Mouse (Mus musculus): ENCODE measurements around the gene Tapbp. TPM values are rescaled to one million over a fixed set of nuclear protein-coding genes. Genes with fewer than 3 reads are reported as not detected.

The Tapbp gene
- polyA plus RNA-seq, 1 experiment from 2014 or later, result 20.6 TPM

GRCm38 (mm10) chr17:33925406-33926116 lies 9.9 kb downstream of the Tapbp start:
- DNase-seq, result no peak
- no peak overlapping the region for H3K9ac ChIP-seq (replicated peaks; ENCODE audit: low read length)
- H3K4me1 ChIP-seq (ENCODE audit: control insufficient read depth, insufficient read depth, low read length), result peaks cover 7% of the 10 kb centered on the region; the same call in 1 of the 2 replicates
- no peak overlapping the region for H3K4me3 ChIP-seq (replicated peaks; ENCODE audit: low read depth, low read length)
- peaks cover 16% of the 10 kb centered on the region for H3K36me3 ChIP-seq (ENCODE audit: control insufficient read depth, insufficient read depth, low read length)
- WGBS, result 84% methylated on average over 20 of the region's 21 CpGs
- no peak overlapping the region for H3K4me2 ChIP-seq (ENCODE audit: low read length)
- ATAC-seq (ENCODE audit: low FRiP score, low TSS enrichment), result no peak
- no peak overlapping the region for H3K27ac ChIP-seq (replicated peaks; ENCODE audit: low read depth, low read length)
- H3K27me3 ChIP-seq (ENCODE audit: control insufficient read depth, insufficient read depth, low read length), result no peaks in the 10 kb centered on the region
- no peaks in the 10 kb centered on the region for H3K9me3 ChIP-seq (ENCODE audit: control insufficient read depth, low read length)

DNA sequence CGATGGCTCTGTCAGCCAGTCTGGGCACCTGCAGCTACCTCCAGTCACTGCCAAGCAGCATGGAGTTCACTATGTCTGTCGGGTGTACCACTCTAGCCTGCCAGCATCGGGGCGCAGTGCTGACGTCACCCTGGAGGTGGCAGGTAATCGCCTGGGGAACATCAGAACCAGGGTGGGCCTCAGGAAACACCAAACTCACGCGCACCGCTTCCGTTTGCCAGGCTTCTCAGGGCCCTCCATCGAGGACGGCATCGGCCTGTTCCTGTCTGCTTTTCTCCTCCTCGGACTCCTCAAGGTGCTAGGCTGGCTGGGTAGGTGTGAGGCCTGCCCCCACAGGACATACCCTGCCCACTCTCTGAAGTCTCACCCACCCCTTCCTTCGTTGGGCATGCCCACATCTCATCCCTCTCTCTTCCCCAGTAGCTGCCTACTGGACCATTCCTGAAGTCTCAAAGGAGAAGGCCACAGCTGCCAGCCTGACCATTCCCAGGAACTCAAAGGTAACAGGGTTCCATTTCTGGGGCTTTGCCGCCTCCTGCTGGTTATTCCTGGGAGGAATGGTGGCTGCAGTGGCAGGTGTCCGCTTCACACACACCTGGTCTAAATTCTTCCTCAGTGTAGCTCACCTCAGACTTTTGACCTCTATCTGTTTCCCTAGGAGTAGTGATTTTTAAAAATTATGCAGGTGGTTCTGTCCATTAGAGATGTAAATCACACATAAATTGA lies 10.7 kb downstream of the Tapbp start:
- ATAC-seq (ENCODE audit: low FRiP score, low TSS enrichment) (no peak), DNase-seq (no peak)
- Histone ChIP-seq H3K4me2 (ENCODE audit: low read length) (no peak overlapping the region), H3K36me3 (ENCODE audit: control insufficient read depth, insufficient read depth, low read length) (peaks cover 16% of the 10 kb centered on the region), H3K4me3 (replicated peaks; ENCODE audit: low read depth, low read length) (no peak overlapping the region), H3K27me3 (ENCODE audit: control insufficient read depth, insufficient read depth, low read length) (no peaks in the 10 kb centered on the region), H3K9ac (replicated peaks; ENCODE audit: low read length) (no peak overlapping the region), H3K9me3 (ENCODE audit: control insufficient read depth, low read length) (no peaks in the 10 kb centered on the region), H3K4me1 (ENCODE audit: control insufficient read depth, insufficient read depth, low read length) (peaks cover 15% of the 10 kb centered on the region), H3K27ac (replicated peaks; ENCODE audit: low read depth, low read length) (no peak overlapping the region)
- WGBS, result 77% methylated on average over 17 of the region's 17 CpGs

DNA sequence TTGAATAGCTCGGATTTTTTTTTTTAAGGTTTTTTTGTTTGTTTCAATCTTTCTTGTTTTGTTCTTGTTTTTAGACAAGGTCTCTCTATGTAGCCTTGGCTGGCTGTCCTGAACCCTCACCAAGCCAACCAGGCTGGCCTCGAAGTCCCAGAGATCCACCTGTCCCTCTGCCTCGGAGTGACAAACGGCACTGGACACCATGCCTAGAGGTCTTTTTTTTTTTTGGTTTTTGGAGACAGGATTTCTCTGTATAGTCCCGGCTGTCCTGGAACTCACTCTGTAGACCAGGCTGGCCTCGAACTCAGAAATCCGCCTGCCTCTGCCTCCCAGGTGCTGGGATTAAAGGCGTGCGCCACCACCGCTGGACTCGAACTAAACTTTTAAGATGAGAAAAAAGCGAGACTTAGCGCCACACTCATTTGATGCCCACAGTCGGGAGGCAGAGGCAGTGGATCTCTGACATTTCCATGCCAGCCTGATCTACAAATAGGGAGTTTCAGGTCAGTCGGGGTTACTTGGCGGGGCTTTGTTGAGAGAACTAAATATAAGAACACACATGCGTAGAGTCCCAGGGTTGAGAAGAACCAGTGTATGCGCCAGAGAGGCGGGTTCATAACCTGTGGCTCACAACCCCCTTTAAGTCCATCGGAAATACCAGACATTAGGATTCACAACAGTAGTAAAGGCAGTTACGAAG lies 12.7 kb downstream of the Tapbp start:
- Histone ChIP-seq H3K4me1 (ENCODE audit: control insufficient read depth, insufficient read depth, low read length) (peaks cover 16% of the 10 kb centered on the region), H3K9ac (replicated peaks; ENCODE audit: low read length) (peak overlapping the region; percentile 91), H3K4me2 (ENCODE audit: low read length) (peak overlapping the region; percentile 99), H3K27ac (replicated peaks; ENCODE audit: low read depth, low read length) (no peak overlapping the region), H3K36me3 (ENCODE audit: control insufficient read depth, insufficient read depth, low read length) (peaks cover 27% of the 10 kb centered on the region), H3K27me3 (ENCODE audit: control insufficient read depth, insufficient read depth, low read length) (no peaks in the 10 kb centered on the region), H3K4me3 (replicated peaks; ENCODE audit: low read depth, low read length) (peak overlapping the region; percentile 79), H3K9me3 (ENCODE audit: control insufficient read depth, low read length) (no peaks in the 10 kb centered on the region)
- WGBS, result 67% methylated on average over 21 of the region's 21 CpGs
- ATAC-seq (ENCODE audit: low FRiP score, low TSS enrichment) (no peak), DNase-seq (no peak)

- H3K36me3 ChIP-seq (ENCODE audit: control insufficient read depth, insufficient read depth, low read length), result peaks cover 34% of the 10 kb centered on the region
- peak within 1 kb of the TSS; percentile 79 for H3K4me3 ChIP-seq (replicated peaks; ENCODE audit: low read depth, low read length)
- DNase-seq (peak; percentile 98), ATAC-seq (ENCODE audit: low FRiP score, low TSS enrichment) (peak; percentile 86)
- no peaks in the 10 kb centered on the region for H3K9me3 ChIP-seq (ENCODE audit: control insufficient read depth, low read length)
- peak within 1 kb of the TSS; percentile 92 for H3K27ac ChIP-seq (replicated peaks; ENCODE audit: low read depth, low read length)
- WGBS, result under 1% methylated on average over 78 of the region's 80 CpGs
- peaks cover 16% of the 10 kb centered on the region for H3K4me1 ChIP-seq (ENCODE audit: control insufficient read depth, insufficient read depth, low read length)
- no peaks in the 10 kb centered on the region for H3K27me3 ChIP-seq (ENCODE audit: control insufficient read depth, insufficient read depth, low read length)
- peak within 1 kb of the TSS; percentile 99 for H3K4me2 ChIP-seq (ENCODE audit: low read length)
- peak within 1 kb of the TSS; percentile 91 for H3K9ac ChIP-seq (replicated peaks; ENCODE audit: low read length)
Measured at GRCm38 (mm10) chr17:33929371-33930279, 13.9 kb downstream of the Tapbp start, which contains the start of gene Rgl2. Gene Rgl2 (plus strand): TSS chr17:33929543.

- Histone ChIP-seq H3K9ac (replicated peaks; ENCODE audit: low read length) (peak overlapping the region; percentile 91), H3K36me3 (ENCODE audit: control insufficient read depth, insufficient read depth, low read length) (peaks cover 36% of the 10 kb centered on the region), H3K4me1 (ENCODE audit: control insufficient read depth, insufficient read depth, low read length) (peaks cover 16% of the 10 kb centered on the region), H3K27me3 (ENCODE audit: control insufficient read depth, insufficient read depth, low read length) (no peaks in the 10 kb centered on the region), H3K4me3 (replicated peaks; ENCODE audit: low read depth, low read length) (peak overlapping the region; percentile 79), H3K4me2 (ENCODE audit: low read length) (peak overlapping the region; percentile 99), H3K27ac (replicated peaks; ENCODE audit: low read depth, low read length) (peak overlapping the region; percentile 92), H3K9me3 (ENCODE audit: control insufficient read depth, low read length) (no peaks in the 10 kb centered on the region)
- ATAC-seq (ENCODE audit: low FRiP score, low TSS enrichment) (peak; percentile 18), DNase-seq (peak; percentile 46)
- WGBS, result under 1% methylated on average over 45 of the region's 45 CpGs
Measured at GRCm38 (mm10) chr17:33930280-33931158, 14.8 kb downstream of the Tapbp start.

GRCm38 (mm10) chr17:33931159-33931866 lies 15.6 kb downstream of the Tapbp start:
- 33% methylated on average over 18 of the region's 18 CpGs for WGBS
- no peak for ATAC-seq (ENCODE audit: low FRiP score, low TSS enrichment)
- Histone ChIP-seq H3K4me1 (ENCODE audit: control insufficient read depth, insufficient read depth, low read length) (peaks cover 16% of the 10 kb centered on the region), H3K4me2 (ENCODE audit: low read length) (peak overlapping the region; percentile 99), H3K27me3 (ENCODE audit: control insufficient read depth, insufficient read depth, low read length) (no peaks in the 10 kb centered on the region), H3K9me3 (ENCODE audit: control insufficient read depth, low read length) (no peaks in the 10 kb centered on the region), H3K4me3 (replicated peaks; ENCODE audit: low read depth, low read length) (peak overlapping the region; percentile 79), H3K9ac (replicated peaks; ENCODE audit: low read length) (peak overlapping the region; percentile 91; the same call in 1 of the 2 replicates), H3K36me3 (ENCODE audit: control insufficient read depth, insufficient read depth, low read length) (peaks cover 35% of the 10 kb centered on the region), H3K27ac (replicated peaks; ENCODE audit: low read depth, low read length) (no peak overlapping the region)
- no peak for DNase-seq

- WGBS, result 91% methylated on average over 11 of the region's 11 CpGs
- H3K4me2 ChIP-seq (ENCODE audit: low read length), result no peak overlapping the region
- H3K36me3 ChIP-seq (ENCODE audit: control insufficient read depth, insufficient read depth, low read length), result peaks cover 35% of the 10 kb centered on the region
- no peak overlapping the region for H3K27ac ChIP-seq (replicated peaks; ENCODE audit: low read depth, low read length)
- H3K9ac ChIP-seq (replicated peaks; ENCODE audit: low read length), result no peak overlapping the region
- no peaks in the 10 kb centered on the region for H3K27me3 ChIP-seq (ENCODE audit: control insufficient read depth, insufficient read depth, low read length)
- peaks cover 16% of the 10 kb centered on the region for H3K4me1 ChIP-seq (ENCODE audit: control insufficient read depth, insufficient read depth, low read length)
- 0 out of 2 replicates have a peak overlapping the region, but pooled peaks have one; percentile 3 for H3K4me3 ChIP-seq (replicated peaks; ENCODE audit: low read depth, low read length)
- DNase-seq (no peak), ATAC-seq (ENCODE audit: low FRiP score, low TSS enrichment) (no peak)
- H3K9me3 ChIP-seq (ENCODE audit: control insufficient read depth, low read length), result no peaks in the 10 kb centered on the region
Measured at GRCm38 (mm10) chr17:33931947-33932346, 16.2 kb downstream of the Tapbp start.
